Mouse (Mus musculus) left cerebral cortex, adult 8-10 months (tissue): ENCODE results near the gene Slc25a1. TPM values are rescaled to one million over a fixed set of nuclear protein-coding genes. Genes with fewer than 3 reads are reported as not detected.
A peak's percentile ranks its signal among the peaks of the same experiment; 100 is the strongest.
"Not testable (repeated sequence)": the region's sequence is repeated elsewhere in the genome, so short reads cannot be mapped to it uniquely, and the experiment has no call there.

Source experiments
- DNase-seq, 2 experiments: peaks; one replicate each; pipeline ENCODE4 v3.0.0; 2022; ENCODE audit warnings: low spot score in 2 of 2
- total RNA-seq, 4 experiments: library from RNA; stranded (reverse); gene quantifications; 2 replicates each; pipeline ENCODE4 v1.2.4; 2022

Slc25a1 gene
- 10 to 100 TPM; 37.6 to 52.4 (median 45.9) TPM for total RNA-seq

GRCm38 (mm10) chr16:17928087-17928580 lies at the start of gene Slc25a1:
Gene Slc25a1 (minus strand): TSS chr16:17928219.
- peak; percentile 66 to 89 for DNase-seq

GRCm38 (mm10) chr16:17971853-17972252 lies 43.8 kb upstream of the Slc25a1 start:
- DNase-seq, result no peak

GRCm38 (mm10) chr16:17962091-17962490 lies 34.1 kb upstream of the Slc25a1 start:
- DNase-seq, result no peak

GRCm38 (mm10) chr16:17956052-17956638 lies 28.1 kb upstream of the Slc25a1 start:
- DNase-seq, result not testable (repeated sequence)

- no peak for DNase-seq
Measured at GRCm38 (mm10) chr16:17951618-17952017, 23.6 kb upstream of the Slc25a1 start.

- DNase-seq, result no peak
Measured at GRCm38 (mm10) chr16:17950068-17950467, 22.0 kb upstream of the Slc25a1 start.

GRCm38 (mm10) chr16:17949421-17949877 lies 21.4 kb upstream of the Slc25a1 start:
- DNase-seq, result no peak

GRCm38 (mm10) chr16:17945081-17945831 lies 17.2 kb upstream of the Slc25a1 start:
- DNase-seq, result no peak

GRCm38 (mm10) chr16:17943466-17943865 lies 15.4 kb upstream of the Slc25a1 start:
- DNase-seq, result no peak

- DNase-seq, result no peak
Measured at GRCm38 (mm10) chr16:17939255-17939751, 11.3 kb upstream of the Slc25a1 start.

- no peak for DNase-seq
Measured at GRCm38 (mm10) chr16:17938821-17939220, 10.8 kb upstream of the Slc25a1 start.

- no peak for DNase-seq
Measured at GRCm38 (mm10) chr16:17938187-17938586, 10.2 kb upstream of the Slc25a1 start.

- DNase-seq, result no peak
Measured at GRCm38 (mm10) chr16:17936776-17937175, 8.8 kb upstream of the Slc25a1 start.

GRCm38 (mm10) chr16:17934445-17934910 lies 6.5 kb upstream of the Slc25a1 start:
- DNase-seq, result no peak

- no peak for DNase-seq
Measured at GRCm38 (mm10) chr16:17933594-17934444, 5.8 kb upstream of the Slc25a1 start.

GRCm38 (mm10) chr16:17931906-17932460 lies 4.0 kb upstream of the Slc25a1 start:
- no peak for DNase-seq

- DNase-seq, result no peak
Measured at GRCm38 (mm10) chr16:17929631-17930030, 1.6 kb upstream of the Slc25a1 start.

- DNase-seq, result no peak
Measured at GRCm38 (mm10) chr16:17929211-17929610, 1.2 kb upstream of the Slc25a1 start.

- peak in 1 of 2 experiments; percentile 39 for DNase-seq
Measured at GRCm38 (mm10) chr16:17928627-17929104, 647 bp upstream of the Slc25a1 start.

GRCm38 (mm10) chr16:17927351-17928082 lies 502 bp downstream of the Slc25a1 start:
- DNase-seq, result no peak
